Mouse (Mus musculus): ENCODE measurements around the gene Palm.

Gene Palm

DNA sequence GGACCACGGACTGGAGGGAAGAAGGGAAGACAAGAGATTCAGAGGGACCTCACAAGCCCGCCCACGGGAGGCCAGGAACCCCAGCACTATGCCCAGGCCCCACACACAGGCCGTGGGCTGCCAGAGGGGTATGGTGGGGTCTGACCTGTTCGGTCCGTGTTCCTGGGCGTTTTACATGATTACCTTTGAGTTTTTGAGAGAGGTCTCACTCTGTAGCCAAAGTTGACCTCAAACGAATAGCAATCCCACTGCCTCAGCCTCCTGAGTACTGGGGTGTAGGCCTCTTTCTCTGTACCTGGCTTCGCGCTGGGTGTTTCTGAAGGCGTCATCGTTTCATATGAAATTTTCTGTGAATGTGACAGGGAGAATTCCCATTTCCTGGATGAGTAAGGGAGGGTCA is 28.4 kb downstream of the Palm start:
- DNase-seq (ENCODE audit: low read depth in 2 of 2, low spot score in 2 of 2) = no peak

DNA sequence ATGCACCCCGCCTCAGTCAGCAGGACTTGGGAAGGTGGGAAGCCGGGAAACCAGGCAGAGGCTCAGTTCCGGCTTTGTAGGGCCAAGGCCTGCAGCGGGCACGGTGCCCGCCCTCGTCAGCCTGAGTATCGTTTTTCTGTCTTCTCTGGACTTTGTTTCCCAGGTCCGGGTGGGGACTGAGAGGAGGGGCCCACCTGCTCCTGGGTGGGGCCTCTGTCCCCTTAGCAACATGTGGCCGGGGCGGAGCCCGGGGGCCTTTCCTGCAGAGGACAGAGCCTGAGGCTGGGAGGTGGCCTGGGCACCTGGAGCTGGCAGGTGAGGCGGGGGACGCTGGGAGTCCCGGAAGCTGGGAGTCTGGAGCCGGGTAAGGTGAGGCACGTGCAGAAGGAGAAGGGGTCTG is 29.0 kb downstream of the Palm start:
- no peak for DNase-seq (ENCODE audit: low read depth in 2 of 2, low spot score in 2 of 2)

- no peak for DNase-seq (ENCODE audit: low read depth in 2 of 2, low spot score in 2 of 2)
Measured at GRCm38 (mm10) chr10:79823011-79823410, 29.6 kb downstream of the Palm start.

DNA sequence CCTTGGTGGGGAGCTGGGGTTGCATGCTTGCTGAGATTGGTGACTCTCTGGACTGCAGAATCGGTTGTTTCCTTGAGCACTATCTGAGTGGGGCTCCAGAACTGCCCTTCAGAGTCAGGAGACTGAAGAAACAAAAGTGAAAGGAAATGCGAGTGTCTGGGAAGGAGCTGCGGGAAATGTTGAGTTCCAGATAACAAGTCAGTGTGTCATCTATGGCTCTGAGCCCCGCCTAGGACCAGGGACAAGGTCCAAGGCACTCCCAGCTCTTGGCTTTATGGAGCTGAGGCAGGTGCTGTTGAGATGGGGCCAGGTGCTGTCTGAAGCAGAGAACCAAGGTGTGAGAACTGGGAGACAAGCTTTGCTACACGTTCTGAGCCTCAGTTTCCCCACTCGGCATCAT is 31.0 kb downstream of the Palm start:
- no peak for DNase-seq (ENCODE audit: low read depth in 2 of 2, low spot score in 2 of 2)

DNA sequence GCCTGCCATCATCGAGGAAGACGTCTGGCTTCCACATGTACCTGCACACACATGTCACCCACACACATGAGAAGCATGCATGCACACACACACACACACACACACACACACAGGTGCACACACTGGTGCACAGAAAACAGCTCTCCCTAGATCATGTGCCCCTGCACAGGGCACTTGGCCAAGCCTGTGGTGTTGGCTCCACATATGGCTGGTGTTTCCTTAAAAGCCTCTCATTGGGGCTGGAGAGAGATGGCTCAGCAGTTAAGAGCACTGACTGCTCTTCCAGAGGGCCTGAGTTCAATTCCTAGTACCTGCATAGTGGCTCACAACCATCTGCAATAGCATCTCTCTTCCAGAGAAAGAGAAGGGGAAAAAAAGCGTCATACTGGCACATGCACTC is 38.2 kb downstream of the Palm start:
- no peak for DNase-seq (ENCODE audit: low read depth in 2 of 2, low spot score in 2 of 2)

DNA sequence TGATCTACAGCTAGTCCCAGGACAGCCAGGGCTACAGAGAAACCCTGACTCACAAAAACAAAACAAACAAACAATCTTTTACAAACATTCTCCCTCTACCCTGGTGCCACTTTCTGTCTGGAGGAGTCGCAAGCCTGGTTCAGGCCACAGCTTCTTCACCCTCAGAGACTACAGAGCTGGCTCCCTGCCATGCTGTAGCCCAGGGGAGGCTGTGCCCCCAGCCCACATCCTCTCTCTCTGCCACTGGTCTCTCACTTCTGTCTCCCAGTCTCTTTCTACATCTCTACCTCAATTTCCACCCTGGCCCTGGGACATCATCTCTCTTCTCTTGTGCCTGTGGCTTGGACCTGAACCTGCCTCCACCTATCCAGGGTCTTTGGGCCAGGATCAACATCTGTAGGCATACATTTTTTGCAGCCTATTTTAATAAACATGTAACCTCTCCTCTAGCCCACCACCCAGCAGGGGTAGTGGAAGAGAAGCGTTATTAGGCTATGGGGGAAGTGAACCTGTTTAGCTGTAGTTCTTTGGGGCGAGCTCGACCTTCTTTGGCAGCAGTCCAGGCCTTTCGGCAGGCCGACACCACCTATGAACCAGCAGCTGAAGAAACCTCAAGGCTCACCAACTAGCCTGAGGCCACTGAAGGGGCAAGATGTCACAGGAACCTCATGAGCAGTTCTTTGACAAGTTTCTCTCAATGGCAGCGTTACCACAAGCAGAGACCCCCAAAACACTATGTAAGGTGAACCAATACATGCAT is 38.8 kb downstream of the Palm start:
- no peak for DNase-seq (ENCODE audit: low read depth in 2 of 2, low spot score in 2 of 2)

- DNase-seq (ENCODE audit: low read depth in 2 of 2, low spot score in 2 of 2) = no peak
Measured at GRCm38 (mm10) chr10:79832786-79833181, 39.4 kb downstream of the Palm start.

DNA sequence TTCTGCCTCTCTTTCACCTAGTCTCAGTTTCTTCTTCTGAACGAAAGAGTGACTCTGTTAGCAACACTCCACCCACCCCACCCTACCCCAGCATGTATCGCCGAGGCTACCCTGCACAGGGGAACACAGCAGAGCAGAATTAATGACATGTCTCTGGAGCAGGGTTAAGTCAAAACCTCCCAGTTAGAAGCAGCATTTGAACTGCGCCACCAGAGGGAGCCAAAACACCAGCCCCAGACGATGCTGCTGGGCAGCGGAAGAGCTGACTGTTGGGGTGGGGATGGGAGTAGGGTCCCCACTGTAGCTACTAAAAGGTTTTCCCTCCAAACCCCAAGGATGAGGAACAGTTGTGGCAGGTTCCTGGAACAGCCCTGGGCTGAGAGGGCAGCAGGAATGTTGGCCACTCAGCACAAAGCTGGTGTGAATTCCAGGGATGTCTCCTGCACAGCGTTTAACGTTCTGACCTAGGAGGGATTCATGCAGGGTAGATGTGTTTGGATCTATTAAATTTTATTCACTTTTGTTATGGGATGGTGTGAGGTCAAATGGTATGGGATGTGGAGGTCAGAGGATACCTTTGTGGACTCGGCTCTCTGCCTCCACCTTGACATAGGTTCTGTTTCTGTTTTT is 41.5 kb downstream of the Palm start:
- DNase-seq (ENCODE audit: low read depth in 2 of 2, low spot score in 2 of 2) = peak; percentile 65 to 76

DNA sequence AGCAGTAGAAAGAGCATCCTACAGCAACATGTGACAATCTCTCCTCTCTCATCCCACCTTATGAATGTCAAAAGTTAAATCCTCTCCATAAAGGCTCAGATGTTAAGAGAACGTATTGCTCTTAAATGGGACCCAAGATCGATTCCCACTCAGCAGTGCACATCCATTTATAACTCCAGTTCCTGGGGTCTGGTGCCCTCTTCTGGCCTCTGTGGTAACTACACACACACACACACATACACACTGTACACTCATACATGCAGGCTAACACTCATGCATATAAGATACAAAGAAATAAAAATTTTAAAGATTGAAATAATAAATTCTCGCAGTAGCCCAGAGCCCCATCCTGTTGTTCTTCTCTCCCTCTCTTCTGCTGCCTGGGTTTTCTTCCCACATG is 43.5 kb downstream of the Palm start:
- no peak for DNase-seq (ENCODE audit: low read depth in 2 of 2, low spot score in 2 of 2)

GRCm38 (mm10) chr10:79838151-79838550 is 44.8 kb downstream of the Palm start:
- DNase-seq (ENCODE audit: low read depth in 2 of 2, low spot score in 2 of 2) = no peak

DNA sequence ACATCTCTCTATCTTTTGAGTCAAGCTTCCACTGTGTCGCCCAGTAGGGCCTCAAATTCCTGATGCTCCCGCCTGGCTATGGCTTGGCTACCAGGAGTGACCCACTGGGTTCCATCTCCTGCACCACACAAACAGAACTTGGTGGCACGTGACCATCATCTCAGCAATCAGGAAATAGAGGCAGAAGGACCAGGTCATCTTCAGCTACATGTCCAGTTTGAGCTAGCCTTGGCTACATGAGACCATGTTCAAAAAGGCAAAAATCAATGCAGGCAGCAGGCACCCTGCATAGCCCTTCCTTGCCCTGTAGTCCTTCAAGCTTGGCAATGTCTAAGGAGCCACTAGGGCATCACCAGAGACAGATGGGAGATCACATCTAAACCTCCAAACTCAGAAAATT is 46.7 kb downstream of the Palm start:
- DNase-seq (ENCODE audit: low read depth in 2 of 2, low spot score in 2 of 2) = no peak

GRCm38 (mm10) chr10:79840644-79841551 is 47.5 kb downstream of the Palm start:
- no peak for DNase-seq (ENCODE audit: low read depth in 2 of 2, low spot score in 2 of 2)

DNA sequence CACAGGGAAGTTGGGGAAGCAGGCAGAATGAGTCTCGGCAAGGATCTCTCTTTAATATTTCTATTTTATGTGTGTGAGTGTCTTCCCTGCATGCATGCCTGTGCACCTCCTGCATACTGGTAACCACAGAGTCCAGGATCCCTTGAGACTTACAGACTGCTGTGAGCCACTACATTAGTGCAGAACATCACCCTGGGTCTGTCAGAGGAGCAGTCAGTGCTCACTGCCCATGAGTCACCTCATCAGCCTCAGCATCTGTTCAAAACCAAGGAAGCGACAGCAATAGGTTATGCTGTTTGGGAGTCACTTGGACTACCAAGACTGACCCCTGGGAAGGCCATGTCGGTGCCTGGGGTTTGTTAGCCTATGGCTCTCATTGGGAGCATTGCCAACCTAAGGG is 49.0 kb downstream of the Palm start:
- no peak for DNase-seq (ENCODE audit: low read depth in 2 of 2, low spot score in 2 of 2)

DNA sequence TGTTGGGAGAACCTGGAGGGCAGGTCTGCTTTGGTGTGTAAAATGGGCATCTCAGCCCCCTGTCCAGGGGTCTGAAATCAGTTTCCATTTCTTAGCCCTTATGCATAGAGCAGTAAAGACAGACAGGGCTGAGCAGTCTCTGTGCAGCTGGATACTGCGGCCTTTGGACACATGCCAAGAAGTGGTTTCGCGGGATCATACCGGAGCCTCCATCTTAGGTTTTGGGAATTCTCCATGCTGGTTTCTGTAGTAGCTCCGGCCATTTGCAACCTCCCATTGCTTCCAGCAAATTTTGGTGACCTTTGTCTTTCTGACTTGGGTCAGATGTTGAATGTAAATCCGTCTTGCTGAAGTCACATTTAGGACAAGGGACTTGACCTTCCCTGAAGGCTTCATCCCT is 50.1 kb downstream of the Palm start:
- no peak for DNase-seq (ENCODE audit: low read depth in 2 of 2, low spot score in 2 of 2)

DNA sequence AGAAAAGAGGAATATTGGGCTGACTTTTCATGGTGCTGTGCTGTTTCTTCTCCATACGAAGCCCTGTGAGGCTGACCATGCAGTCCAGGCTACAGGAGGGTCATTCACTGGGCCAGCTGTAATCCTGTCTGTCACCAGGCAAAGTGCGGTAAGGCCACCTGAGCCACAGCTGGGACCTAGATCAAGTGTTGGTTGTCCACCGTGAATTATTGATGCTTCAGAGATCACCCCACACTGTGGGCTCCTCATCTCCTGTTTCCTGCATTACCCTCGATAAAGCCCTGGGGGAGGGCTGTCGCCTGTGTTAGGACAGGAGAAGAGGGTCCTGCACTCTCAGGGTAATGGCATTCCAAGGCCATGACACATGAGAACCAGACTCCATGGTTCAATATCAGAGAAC is 53.2 kb downstream of the Palm start:
- DNase-seq (ENCODE audit: low read depth in 2 of 2, low spot score in 2 of 2) = no peak

DNA sequence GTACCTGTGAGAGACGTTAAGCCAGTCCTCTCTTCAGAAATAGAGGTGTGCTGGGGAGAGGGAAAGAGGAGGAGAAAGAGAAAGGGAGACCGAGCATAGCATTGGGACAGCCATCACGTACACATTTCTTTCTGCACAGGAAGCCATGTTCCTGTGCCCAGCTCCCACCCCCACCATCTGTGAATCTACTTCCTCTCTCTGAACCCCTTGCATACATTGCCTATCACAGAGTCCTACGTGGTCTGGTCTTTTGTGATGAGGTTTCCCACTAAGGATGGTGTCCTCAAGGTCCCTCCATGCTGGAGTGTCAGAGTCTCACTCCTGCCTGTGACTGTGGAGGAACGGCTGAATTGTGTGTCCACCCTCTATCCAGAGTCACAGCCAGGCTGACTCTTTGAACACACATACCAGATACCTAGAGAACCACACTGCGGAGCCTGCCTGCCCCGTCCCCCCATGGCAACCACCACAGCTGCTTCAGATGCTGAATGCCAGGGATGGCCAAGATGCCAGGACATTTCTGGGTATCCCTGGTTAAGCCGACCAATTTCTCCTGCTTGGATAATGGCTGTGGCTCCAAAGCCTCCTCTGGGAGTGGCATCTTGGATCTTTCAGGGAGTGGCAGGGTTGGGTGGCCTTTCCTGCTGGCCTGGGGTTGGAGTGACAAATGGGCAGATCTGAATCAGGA is 56.7 kb downstream of the Palm start:
- DNase-seq (ENCODE audit: low read depth in 2 of 2, low spot score in 2 of 2) = no peak

GRCm38 (mm10) chr10:79851653-79852052 is 58.3 kb downstream of the Palm start:
- no peak for DNase-seq (ENCODE audit: low read depth in 2 of 2, low spot score in 2 of 2)

DNA sequence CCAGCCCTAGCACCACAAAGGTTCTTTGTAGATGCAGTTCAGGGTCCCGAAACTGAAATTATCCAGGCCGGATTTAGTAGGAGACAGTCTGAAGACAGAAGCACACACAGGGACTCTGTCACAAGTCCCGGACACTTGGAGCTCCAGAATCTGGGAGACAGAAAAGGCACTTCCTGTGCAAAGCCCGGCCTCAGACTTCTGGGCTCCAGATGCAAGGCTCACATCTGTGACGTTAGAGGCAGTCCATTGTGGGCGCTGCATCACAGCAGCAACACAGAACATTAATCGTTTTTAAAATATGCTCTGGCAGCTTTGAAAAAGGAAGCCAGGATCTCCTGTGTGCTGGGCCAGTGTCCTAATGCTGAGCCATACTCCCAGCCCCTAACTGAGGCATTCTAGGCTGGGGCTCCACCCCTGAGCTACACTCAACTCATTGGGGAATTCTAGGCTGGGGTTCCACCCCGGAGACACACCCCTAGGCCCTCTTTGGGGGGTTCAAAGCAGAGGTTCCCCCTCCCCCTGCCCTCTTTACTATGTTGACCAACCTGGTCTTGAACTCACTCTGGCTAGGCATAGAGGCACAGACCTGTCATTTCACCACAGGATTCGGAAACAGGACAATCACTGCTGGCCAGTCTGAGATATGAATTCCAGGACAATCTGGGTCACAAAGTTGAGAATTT is 58.9 kb downstream of the Palm start:
- DNase-seq (ENCODE audit: low read depth in 2 of 2, low spot score in 2 of 2) = no peak

DNA sequence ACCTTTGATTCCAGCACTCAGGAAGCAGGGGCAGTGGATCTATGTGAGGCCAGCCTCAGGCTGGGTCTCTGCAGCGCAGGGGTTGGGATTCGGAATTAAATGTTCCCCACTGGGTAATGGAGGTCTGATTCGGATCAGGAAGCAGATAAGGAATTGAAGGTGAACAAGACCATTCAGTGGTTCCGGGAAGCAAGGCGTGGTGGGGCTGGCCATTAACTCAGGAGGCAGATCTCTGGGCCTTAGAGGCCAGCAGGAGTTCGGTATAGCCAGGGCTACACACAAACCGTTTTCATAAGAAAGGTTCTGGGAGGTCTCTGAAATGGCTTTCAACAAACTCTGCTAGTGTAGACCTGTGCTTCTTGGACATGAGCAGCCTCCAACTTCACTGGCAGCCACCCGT is 59.5 kb downstream of the Palm start:
- DNase-seq (ENCODE audit: low read depth in 2 of 2, low spot score in 2 of 2) = no peak

DNA sequence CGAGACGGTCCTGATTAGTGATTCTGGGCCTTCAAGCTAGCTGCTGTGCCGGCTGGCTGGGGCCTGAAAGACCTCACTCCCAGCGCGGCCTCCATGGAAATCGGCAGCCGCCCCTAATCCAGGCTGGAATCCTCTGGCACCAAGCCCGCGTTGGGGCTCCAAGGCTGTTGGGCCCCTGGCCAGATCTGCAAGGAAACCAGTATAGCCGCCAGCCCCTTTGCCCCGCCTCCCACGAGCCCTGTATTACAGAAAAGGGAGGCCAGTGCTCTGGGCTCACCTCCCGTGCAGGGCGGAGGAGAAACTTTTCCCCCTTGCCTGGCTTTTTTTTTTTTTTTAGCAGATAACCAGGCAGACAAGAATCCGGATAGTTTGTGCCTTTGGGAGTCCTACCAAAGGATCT is 60.0 kb downstream of the Palm start:
- DNase-seq (ENCODE audit: low read depth in 2 of 2, low spot score in 2 of 2) = no peak
